Mouse (Mus musculus) limb, embryonic 15.5 days (tissue): ENCODE results near the gene Htr5b. TPM values are rescaled to one million over a fixed set of nuclear protein-coding genes. Genes with fewer than 3 reads are reported as not detected.

Experiments
- ATAC-seq: fragments of 200-750 bp; cut with Nextera tagmentation; 2 replicates; pipeline ENCODE4 v1.8.0; 2017; ENCODE audit warnings: low read depth, moderate TSS enrichment; ENCODE audit not compliant: insufficient number of reproducible peaks, low FRiP score, low TSS enrichment
- H3K27ac ChIP-seq: fragments of 300-500 bp; sonication (generic); 2 replicates; pipeline ENCODE4 v1.5.1; 2015; ENCODE audit warnings: moderate library complexity, mild to moderate bottlenecking, inconsistent platforms
- H3K27me3 ChIP-seq: fragments of 300-500 bp; sonication (generic); 2 replicates; pipeline ENCODE4 v1.6.1; 2015; ENCODE audit warnings: inconsistent platforms
- H3K36me3 ChIP-seq: fragments of 300-500 bp; sonication (generic); 2 replicates; pipeline ENCODE4 v1.6.1; 2015; ENCODE audit warnings: inconsistent platforms
- H3K4me1 ChIP-seq: fragments of 300-500 bp; sonication (generic); 2 replicates; pipeline ENCODE4 v1.6.1; 2015; ENCODE audit warnings: inconsistent platforms
- H3K4me2 ChIP-seq: fragments of 300-500 bp; sonication (generic); 2 replicates; pipeline ENCODE4 v1.6.1; 2015; ENCODE audit warnings: mild to moderate bottlenecking, inconsistent platforms
- H3K4me3 ChIP-seq: fragments of 300-500 bp; sonication (generic); 2 replicates; pipeline ENCODE4 v1.5.1; 2015; ENCODE audit warnings: mild to moderate bottlenecking, inconsistent platforms
- H3K9ac ChIP-seq: fragments of 300-500 bp; sonication (generic); 2 replicates; pipeline ENCODE4 v1.6.1; 2015; ENCODE audit warnings: inconsistent platforms
- H3K9me3 ChIP-seq: fragments of 300-500 bp; sonication (generic); 2 replicates; pipeline ENCODE4 v1.6.1; 2016; ENCODE audit warnings: inconsistent platforms
- WGBS: fragments of 180-500 bp; shearing (Covaris S2); methylation state at CpG from one replicate; pipeline ENCODE4 v1.1.7; 2015; 5-methylcytosine and 5-hydroxymethylcytosine counted together
- polyA plus RNA-seq: library from polyadenylated mRNA; unstranded; fragments of >200 nt; fragmentation: Nextera tagmentation; extraction: Ambion mirVana; gene quantifications from 2 replicates; pipeline ENCODE4 v1.2.1, GENCODE M21; 2015

The Htr5b gene
- polyA plus RNA-seq, 1 experiment from 2014 or later = 0.84 TPM

DNA sequence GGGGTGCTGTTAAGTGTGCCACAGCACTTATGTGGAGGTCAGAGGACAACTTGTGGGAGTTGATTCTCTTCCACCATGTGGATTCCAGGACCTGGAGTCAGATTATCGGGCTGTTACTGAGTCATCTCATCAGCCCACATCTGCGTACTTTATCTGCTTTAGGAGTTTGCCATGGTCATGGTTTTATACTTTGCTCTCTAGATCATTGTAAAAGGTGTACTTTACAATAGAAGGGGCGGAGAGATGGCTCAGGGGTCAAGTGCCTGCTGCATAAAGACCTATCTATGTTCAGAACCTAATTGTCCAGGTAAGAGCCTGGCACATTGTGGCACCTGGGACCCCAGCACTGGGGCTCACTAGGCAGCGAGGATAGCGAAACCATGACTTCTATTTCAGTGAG, 48.9 kb downstream of the Htr5b start:
- Histone ChIP-seq H3K9me3 (no peaks in the 10 kb centered on the region), H3K27ac (no peak overlapping the region), H3K4me3 (no peak overlapping the region), H3K27me3 (no peaks in the 10 kb centered on the region), H3K4me1 (no peaks in the 10 kb centered on the region), H3K4me2 (no peak overlapping the region), H3K36me3 (peaks cover 70% of the 10 kb centered on the region), H3K9ac (no peak overlapping the region)
- WGBS = 97% methylated on average over 5 of the region's 5 CpGs
- ATAC-seq = no peak

DNA sequence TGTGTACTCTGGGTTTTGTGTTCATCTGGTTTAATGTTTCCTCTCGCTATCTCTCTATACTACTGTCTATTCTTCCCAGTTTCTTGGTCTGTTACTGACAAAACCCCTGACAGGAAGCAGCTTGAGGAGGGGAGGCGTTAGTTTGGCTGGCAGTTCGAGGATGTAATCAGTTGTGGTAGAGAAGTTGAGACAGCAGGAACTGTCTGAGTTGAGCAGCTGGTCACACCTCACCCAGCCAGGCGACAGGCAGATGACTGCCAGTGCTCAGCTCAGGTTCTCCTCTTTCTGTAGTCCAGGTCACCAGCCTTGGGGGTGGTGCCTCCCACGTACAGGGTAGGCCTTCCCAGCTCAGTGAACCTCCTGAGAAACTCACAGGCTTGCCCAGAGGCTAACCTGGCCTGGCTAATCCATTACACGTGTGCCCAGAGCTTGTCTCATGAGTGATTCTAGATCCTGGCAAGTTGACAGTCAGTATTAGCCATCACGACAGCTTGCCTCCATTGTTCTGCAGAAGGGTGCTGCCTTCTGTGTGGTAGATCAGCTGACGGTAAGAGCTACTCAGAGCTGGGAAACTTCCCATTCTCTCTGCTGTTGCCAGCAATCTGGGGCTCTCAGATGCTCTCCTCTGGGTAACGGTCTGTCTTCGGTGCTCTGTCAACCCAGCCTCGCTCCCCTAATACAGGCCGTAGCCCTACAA, 49.8 kb downstream of the Htr5b start:
- H3K4me2 ChIP-seq = no peak overlapping the region
- no peaks in the 10 kb centered on the region for H3K27me3 ChIP-seq
- H3K36me3 ChIP-seq = peaks cover 74% of the 10 kb centered on the region
- WGBS = 84% methylated on average over 12 of the region's 12 CpGs
- H3K27ac ChIP-seq = no peak overlapping the region
- no peaks in the 10 kb centered on the region for H3K4me1 ChIP-seq
- no peaks in the 10 kb centered on the region for H3K9me3 ChIP-seq
- H3K9ac ChIP-seq = no peak overlapping the region
- no peak for ATAC-seq
- no peak overlapping the region for H3K4me3 ChIP-seq

DNA sequence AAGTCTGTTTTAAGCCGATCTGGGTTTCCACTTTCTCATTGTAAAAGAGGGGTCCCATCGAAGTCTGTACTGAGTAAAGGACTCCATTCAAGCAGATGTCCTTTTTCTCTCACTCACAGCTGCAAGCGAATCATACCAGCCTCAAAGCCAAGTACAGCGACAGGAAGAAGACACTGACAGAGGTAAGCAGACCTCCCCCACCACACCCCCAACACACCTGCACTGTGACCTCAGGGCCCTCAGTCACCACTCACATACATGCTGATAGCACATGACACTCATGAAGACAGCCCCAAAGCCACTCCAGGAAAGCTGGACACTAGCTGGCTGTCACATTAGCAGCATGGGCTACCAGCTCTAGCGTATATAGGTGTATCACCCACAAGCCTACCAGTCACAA, 50.5 kb downstream of the Htr5b start:
- Histone ChIP-seq H3K9ac (no peak overlapping the region), H3K4me2 (no peak overlapping the region), H3K4me1 (no peaks in the 10 kb centered on the region), H3K9me3 (no peaks in the 10 kb centered on the region), H3K27ac (no peak overlapping the region), H3K36me3 (peaks cover 67% of the 10 kb centered on the region), H3K27me3 (no peaks in the 10 kb centered on the region), H3K4me3 (no peak overlapping the region)
- 91% methylated on average over 5 of the region's 5 CpGs for WGBS
- no peak for ATAC-seq

DNA sequence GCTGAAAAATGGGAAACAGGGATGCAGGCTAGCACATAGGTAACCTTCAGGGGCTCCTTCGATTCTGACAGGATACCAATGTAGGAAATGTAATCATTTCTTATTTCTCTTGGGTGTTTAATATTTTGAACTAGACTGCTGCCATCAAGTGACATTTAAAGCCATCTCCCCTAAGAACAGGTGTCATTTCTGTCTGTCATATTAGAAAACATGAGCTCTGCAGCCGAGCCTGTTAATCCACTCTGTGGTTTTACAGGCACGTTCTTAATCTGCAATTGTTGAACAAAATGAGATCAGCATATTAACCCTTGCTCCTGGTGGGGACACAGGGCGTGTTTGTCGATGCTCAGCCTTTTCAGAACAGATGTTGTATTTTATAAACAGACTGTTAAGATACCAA, 56.8 kb downstream of the Htr5b start:
- ATAC-seq = no peak
- H3K27ac ChIP-seq = no peak overlapping the region
- H3K9me3 ChIP-seq = no peaks in the 10 kb centered on the region
- 49% methylated on average over 5 of the region's 5 CpGs for WGBS
- H3K4me3 ChIP-seq = no peak overlapping the region
- H3K4me2 ChIP-seq = no peak overlapping the region
- peaks cover 31% of the 10 kb centered on the region for H3K36me3 ChIP-seq
- no peaks in the 10 kb centered on the region for H3K4me1 ChIP-seq
- H3K9ac ChIP-seq = no peak overlapping the region
- no peaks in the 10 kb centered on the region for H3K27me3 ChIP-seq

DNA sequence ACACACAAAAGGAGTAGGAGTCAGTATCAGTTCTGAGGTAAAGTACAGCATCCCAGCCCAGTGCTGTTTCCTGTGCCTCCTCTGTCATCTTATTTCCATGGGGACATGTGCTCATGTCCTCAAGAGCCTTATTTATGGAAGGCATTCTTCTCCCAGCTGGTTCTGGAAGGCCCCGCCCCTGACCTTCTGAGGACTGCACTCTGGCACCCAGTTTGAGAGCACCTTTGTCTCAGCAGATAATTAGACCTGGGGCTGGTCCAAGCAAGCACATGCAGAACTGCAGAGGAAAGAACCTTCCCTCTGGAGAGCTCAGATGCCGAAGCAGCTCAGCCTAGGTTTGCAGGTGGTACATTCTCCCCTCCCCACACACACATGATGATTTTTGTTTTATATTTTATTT, 60.0 kb downstream of the Htr5b start:
- peaks cover 40% of the 10 kb centered on the region for H3K36me3 ChIP-seq
- H3K9me3 ChIP-seq = no peaks in the 10 kb centered on the region
- WGBS = 80% methylated on average over 2 of the region's 2 CpGs

DNA sequence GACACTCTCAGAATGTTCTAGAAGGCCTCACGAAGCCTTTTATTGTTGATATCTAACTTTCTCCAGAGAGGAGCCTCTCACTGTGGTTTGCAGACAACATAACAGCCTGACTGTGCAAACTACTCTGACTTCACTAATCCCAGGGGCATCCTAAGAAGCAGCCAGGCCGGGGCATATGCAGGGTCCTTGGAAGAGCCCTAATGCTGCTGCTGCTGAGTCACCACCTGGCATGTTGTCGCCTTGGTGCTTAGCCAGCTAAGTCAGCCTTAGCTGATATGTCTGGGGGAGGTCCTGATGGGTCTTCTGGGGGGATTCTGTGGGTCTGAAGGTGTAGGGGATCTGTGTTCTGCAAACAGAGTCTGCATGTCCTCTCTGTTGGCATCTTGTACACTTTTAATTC, 62.0 kb downstream of the Htr5b start:
- Histone ChIP-seq H3K36me3 (peaks cover 53% of the 10 kb centered on the region), H3K9me3 (no peaks in the 10 kb centered on the region), H3K27ac (no peak overlapping the region), H3K27me3 (no peaks in the 10 kb centered on the region), H3K4me1 (no peaks in the 10 kb centered on the region), H3K9ac (no peak overlapping the region), H3K4me2 (no peak overlapping the region), H3K4me3 (no peak overlapping the region)
- 70% methylated on average over 3 of the region's 3 CpGs for WGBS
- no peak for ATAC-seq

More for the DNA sequence above, 60.0 kb downstream of the Htr5b start:
- no peak overlapping the region for H3K4me2 ChIP-seq
- no peak overlapping the region for H3K4me3 ChIP-seq
- no peak overlapping the region for H3K27ac ChIP-seq
- H3K9ac ChIP-seq = no peak overlapping the region
- H3K4me1 ChIP-seq = no peaks in the 10 kb centered on the region
- no peak for ATAC-seq
- H3K27me3 ChIP-seq = no peaks in the 10 kb centered on the region

DNA sequence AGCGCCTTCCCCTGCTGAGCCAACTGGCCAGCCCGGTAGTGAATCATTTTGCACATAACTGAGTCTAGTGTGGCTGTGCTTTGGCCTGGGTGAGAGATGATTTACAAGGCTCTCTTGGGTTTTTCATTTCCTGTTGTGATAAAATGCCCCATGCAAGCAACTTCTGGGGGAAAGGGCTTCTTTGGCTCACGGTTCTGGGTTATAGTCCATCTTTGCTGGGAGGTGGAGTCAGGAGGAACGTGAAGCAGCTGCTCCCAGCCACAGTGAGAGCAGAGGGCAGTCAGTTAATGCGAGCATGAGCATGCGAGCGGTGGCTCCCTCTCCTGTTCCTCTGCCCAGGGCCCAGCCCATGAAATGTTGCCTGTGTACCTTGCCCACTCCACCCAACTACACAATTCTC, 64.5 kb downstream of the Htr5b start:
- WGBS = 47% methylated on average over 7 of the region's 7 CpGs
- no peak for ATAC-seq
- H3K36me3 ChIP-seq = peaks cover 46% of the 10 kb centered on the region
- H3K9me3 ChIP-seq = no peaks in the 10 kb centered on the region
- H3K27me3 ChIP-seq = no peaks in the 10 kb centered on the region
- H3K4me2 ChIP-seq = no peak overlapping the region
- H3K9ac ChIP-seq = no peak overlapping the region
- H3K4me3 ChIP-seq = no peak overlapping the region
- no peaks in the 10 kb centered on the region for H3K4me1 ChIP-seq
- no peak overlapping the region for H3K27ac ChIP-seq

DNA sequence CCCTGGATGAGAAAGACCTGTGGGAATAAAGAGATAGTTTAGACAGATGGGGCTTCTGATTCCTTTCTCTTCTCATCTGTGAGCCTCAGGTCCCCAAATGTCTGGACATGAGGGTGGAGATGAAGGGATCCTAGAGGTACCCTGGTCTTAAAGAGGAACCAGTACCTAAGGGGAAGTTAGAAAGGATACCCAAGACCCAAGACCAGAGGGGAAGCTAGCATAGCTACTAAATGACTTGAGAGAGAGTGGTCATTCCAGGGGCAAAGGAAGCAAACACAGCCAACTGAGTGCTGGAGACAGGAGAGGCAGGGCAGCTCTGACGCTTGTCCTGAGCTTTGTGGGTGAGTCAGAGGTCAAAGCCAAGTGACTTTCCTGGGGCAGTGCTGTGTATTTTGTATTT, 65.6 kb downstream of the Htr5b start:
- no peak overlapping the region for H3K9ac ChIP-seq
- no peak overlapping the region for H3K4me2 ChIP-seq
- H3K27me3 ChIP-seq = no peaks in the 10 kb centered on the region
- H3K27ac ChIP-seq = no peak overlapping the region
- H3K4me1 ChIP-seq = no peaks in the 10 kb centered on the region
- H3K4me3 ChIP-seq = no peak overlapping the region
- H3K36me3 ChIP-seq = peaks cover 45% of the 10 kb centered on the region
- 77% methylated on average over 1 of the region's 1 CpGs for WGBS
- no peaks in the 10 kb centered on the region for H3K9me3 ChIP-seq
- ATAC-seq = no peak

DNA sequence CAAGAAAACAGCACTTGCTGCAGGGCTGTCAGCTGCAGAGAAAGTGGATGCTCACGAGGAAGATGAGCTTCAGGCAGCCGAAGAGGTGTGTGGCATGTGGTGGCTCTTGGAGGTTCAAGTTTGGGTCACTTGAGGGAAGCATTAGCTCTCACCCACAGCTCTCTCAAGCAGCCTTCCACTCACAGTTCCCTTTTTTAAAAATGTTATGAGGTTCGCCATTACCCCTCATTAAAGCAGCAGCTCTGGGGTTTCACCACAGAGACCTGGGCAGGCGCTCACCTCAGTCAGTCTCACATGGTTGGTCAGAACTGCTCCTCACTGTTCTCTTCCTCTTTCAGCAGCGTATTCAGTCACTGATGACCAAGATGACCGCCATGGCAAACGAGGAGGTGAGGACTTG, 66.4 kb downstream of the Htr5b start:
- ATAC-seq = no peak
- Histone ChIP-seq H3K4me1 (no peaks in the 10 kb centered on the region), H3K4me3 (no peak overlapping the region), H3K27me3 (no peaks in the 10 kb centered on the region), H3K9me3 (no peaks in the 10 kb centered on the region), H3K4me2 (no peak overlapping the region), H3K36me3 (peaks cover 45% of the 10 kb centered on the region), H3K27ac (no peak overlapping the region), H3K9ac (no peak overlapping the region)
- WGBS = 79% methylated on average over 7 of the region's 7 CpGs

DNA sequence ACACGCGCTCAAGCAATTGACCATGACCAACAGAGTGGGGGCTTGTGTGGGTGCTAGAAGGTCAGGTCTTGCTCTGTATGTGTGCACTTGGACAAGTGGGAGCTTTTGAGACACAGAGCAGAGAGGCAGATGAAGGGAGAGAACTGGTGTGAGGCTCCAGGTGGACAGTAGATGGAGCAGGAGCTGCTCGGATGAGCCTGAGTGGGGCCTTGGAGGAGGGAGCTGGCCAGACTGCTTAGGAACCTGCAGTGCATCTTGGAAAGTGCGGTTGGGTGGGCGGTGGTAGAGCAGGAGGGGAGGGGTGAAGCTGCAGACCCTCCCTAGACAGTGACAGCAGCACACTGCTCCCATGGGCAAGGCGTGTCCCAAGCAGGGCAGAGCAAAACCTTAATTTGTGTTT, 68.2 kb downstream of the Htr5b start:
- H3K4me2 ChIP-seq = no peak overlapping the region
- no peaks in the 10 kb centered on the region for H3K4me1 ChIP-seq
- no peak overlapping the region for H3K4me3 ChIP-seq
- H3K9ac ChIP-seq = no peak overlapping the region
- H3K27ac ChIP-seq = no peak overlapping the region
- H3K9me3 ChIP-seq = no peaks in the 10 kb centered on the region
- no peak for ATAC-seq
- WGBS = 70% methylated on average over 6 of the region's 6 CpGs
- H3K36me3 ChIP-seq = peaks cover 41% of the 10 kb centered on the region
- no peaks in the 10 kb centered on the region for H3K27me3 ChIP-seq

Other genes starting within 250 kb of the Htr5b start
- gene Insig2, start 195.9 kb downstream of the Htr5b start, polyA plus RNA-seq = 41.0 and 44.1 TPM in 2 replicates
- 11.7 and 14.3 TPM in 2 replicates for gene Ccdc93, start 97.4 kb downstream of the Htr5b start, polyA plus RNA-seq
- gene Ddx18, start 39.5 kb upstream of the Htr5b start, polyA plus RNA-seq = 48.2 and 62.9 TPM in 2 replicates